Mouse (Mus musculus): ENCODE results near the gene Zfp950.
"Not testable (repeated sequence)": the region's sequence is repeated elsewhere in the genome, so short reads cannot be mapped to it uniquely, and the experiment has no call there.

The Zfp950 gene

GRCm38 (mm10) chr19:61140342-61141206, at the start of gene Zfp950:
Zfp950 (minus strand) TSS chr19:61140840.
- DNase-seq (ENCODE audit: low read depth, low spot score) = peak; percentile 71

GRCm38 (mm10) chr19:61183590-61183989, 43.0 kb upstream of the Zfp950 start, which contains the start of gene Gm6020:
Gm6020 (plus strand) TSS chr19:61183890.
- not testable (repeated sequence) for DNase-seq (ENCODE audit: low read depth, low spot score)

GRCm38 (mm10) chr19:61175756-61176324, 35.2 kb upstream of the Zfp950 start, which contains the start of gene Gm7102:
Gm7102 (minus strand) TSS chr19:61176309.
- no peak for DNase-seq (ENCODE audit: low read depth, low spot score)

- no peak for DNase-seq (ENCODE audit: low read depth, low spot score)
Measured at GRCm38 (mm10) chr19:61151701-61152420, 11.2 kb upstream of the Zfp950 start.

GRCm38 (mm10) chr19:61151372-61151700, 10.7 kb upstream of the Zfp950 start:
- no peak for DNase-seq (ENCODE audit: low read depth, low spot score)

- DNase-seq (ENCODE audit: low read depth, low spot score) = no peak
Measured at GRCm38 (mm10) chr19:61141299-61141698, 659 bp upstream of the Zfp950 start.

- DNase-seq (ENCODE audit: low read depth, low spot score) = no peak
Measured at GRCm38 (mm10) chr19:61138655-61139054, 2.0 kb downstream of the Zfp950 start.

- DNase-seq (ENCODE audit: low read depth, low spot score) = no peak
Measured at GRCm38 (mm10) chr19:61131096-61131495, 9.5 kb downstream of the Zfp950 start.

GRCm38 (mm10) chr19:61110184-61110583, 30.5 kb downstream of the Zfp950 start:
- no peak for DNase-seq (ENCODE audit: low read depth, low spot score)

- no peak for DNase-seq (ENCODE audit: low read depth, low spot score)
Measured at GRCm38 (mm10) chr19:61097764-61098163, 42.9 kb downstream of the Zfp950 start.

- no peak for DNase-seq (ENCODE audit: low read depth, low spot score)
Measured at GRCm38 (mm10) chr19:61096776-61097175, 43.9 kb downstream of the Zfp950 start.

GRCm38 (mm10) chr19:61090541-61090940, 50.1 kb downstream of the Zfp950 start:
- no peak for DNase-seq (ENCODE audit: low read depth, low spot score)

- DNase-seq (ENCODE audit: low read depth, low spot score) = no peak
Measured at GRCm38 (mm10) chr19:61089001-61089400, 51.6 kb downstream of the Zfp950 start.

- DNase-seq (ENCODE audit: low read depth, low spot score) = no peak
Measured at GRCm38 (mm10) chr19:61087781-61088180, 52.9 kb downstream of the Zfp950 start.

GRCm38 (mm10) chr19:61085217-61085616, 55.4 kb downstream of the Zfp950 start:
- no peak for DNase-seq (ENCODE audit: low read depth, low spot score)

GRCm38 (mm10) chr19:61084149-61084940, 56.3 kb downstream of the Zfp950 start:
- peak; percentile 56 for DNase-seq (ENCODE audit: low read depth, low spot score)

GRCm38 (mm10) chr19:61083006-61083405, 57.6 kb downstream of the Zfp950 start:
- DNase-seq (ENCODE audit: low read depth, low spot score) = no peak

- no peak for DNase-seq (ENCODE audit: low read depth, low spot score)
Measured at GRCm38 (mm10) chr19:61080251-61080749, 60.3 kb downstream of the Zfp950 start.

- DNase-seq (ENCODE audit: low read depth, low spot score) = no peak
Measured at GRCm38 (mm10) chr19:61078622-61079021, 62.0 kb downstream of the Zfp950 start.

- no peak for DNase-seq (ENCODE audit: low read depth, low spot score)
Measured at GRCm38 (mm10) chr19:61065011-61065410, 75.6 kb downstream of the Zfp950 start.

- no peak for DNase-seq (ENCODE audit: low read depth, low spot score)
Measured at GRCm38 (mm10) chr19:61064386-61064785, 76.3 kb downstream of the Zfp950 start.

All from retina, adult 2 months (tissue).